Mouse (Mus musculus): Measurements from ENCODE around the gene Gm10471. TPM values are rescaled to one million over a fixed set of nuclear protein-coding genes. Genes with fewer than 3 reads are reported as not detected.
"Not testable (repeated sequence)": the region's sequence is repeated elsewhere in the genome, so short reads cannot be mapped to it uniquely, and the experiment has no call there.

Gm10471 gene
- polyA plus RNA-seq (2015; fragmentation: Nextera tagmentation; extraction: Ambion mirVana), result 0.05 TPM in 1 of 2 replicates, not detected in the other

GRCm38 (mm10) chr5:26089191-26089590 is at the start of gene Gm10471:
Gene Gm10471 (minus strand): TSS chr5:26089291.
- not testable (repeated sequence) for H3K9me3 ChIP-seq; H3K4me3 ChIP-seq; ATAC-seq (ENCODE audit: insufficient number of reproducible peaks, low FRiP score, low TSS enrichment, low read depth); H3K27me3 ChIP-seq; H3K36me3 ChIP-seq; H3K27ac ChIP-seq; H3K4me1 ChIP-seq; H3K4me2 ChIP-seq; H3K9ac ChIP-seq
- 68% methylated on average over 1 of the region's 1 CpGs for WGBS

GRCm38 (mm10) chr5:26121321-26121720 is 32.2 kb upstream of the Gm10471 start, which contains the start of gene Gm10220:
Gene Gm10220 (minus strand): TSS chr5:26121421.
- H3K36me3 ChIP-seq; H3K4me2 ChIP-seq; ATAC-seq (ENCODE audit: insufficient number of reproducible peaks, low FRiP score, low TSS enrichment, low read depth); H3K27me3 ChIP-seq; H3K9ac ChIP-seq; H3K4me3 ChIP-seq; H3K9me3 ChIP-seq; H3K27ac ChIP-seq; H3K4me1 ChIP-seq: not testable (repeated sequence)
- WGBS, result no CpG with 5 or more reads among the region's 3 CpGs

- not testable (repeated sequence) for H3K4me1 ChIP-seq; ATAC-seq (ENCODE audit: insufficient number of reproducible peaks, low FRiP score, low TSS enrichment, low read depth)
- WGBS, result no CpG with 5 or more reads among the region's 3 CpGs
Observed at GRCm38 (mm10) chr5:26105262-26105661, 16.2 kb upstream of the Gm10471 start, which contains the start of gene 5031410I06Rik. Gene 5031410I06Rik (minus strand): TSS chr5:26105362.

GRCm38 (mm10) chr5:26079023-26079422 is 10.1 kb downstream of the Gm10471 start:
- not testable (repeated sequence) for H3K27ac ChIP-seq; ATAC-seq (ENCODE audit: insufficient number of reproducible peaks, low FRiP score, low TSS enrichment, low read depth); H3K9ac ChIP-seq; H3K36me3 ChIP-seq; H3K27me3 ChIP-seq; H3K4me2 ChIP-seq; H3K9me3 ChIP-seq; H3K4me3 ChIP-seq; H3K4me1 ChIP-seq

More at GRCm38 (mm10) chr5:26105262-26105661, 16.2 kb upstream of the Gm10471 start, which contains the start of gene 5031410I06Rik:
- not testable (repeated sequence) for H3K4me2 ChIP-seq, H3K4me3 ChIP-seq, H3K9me3 ChIP-seq, H3K36me3 ChIP-seq, H3K9ac ChIP-seq, H3K27me3 ChIP-seq, H3K27ac ChIP-seq

GRCm38 (mm10) chr5:26070716-26071115 is 18.4 kb downstream of the Gm10471 start:
- no peak for ATAC-seq (ENCODE audit: insufficient number of reproducible peaks, low FRiP score, low TSS enrichment, low read depth)
- Histone ChIP-seq H3K4me2 (no peak overlapping the region), H3K9me3 (no peaks in the 10 kb centered on the region), H3K27ac (no peak overlapping the region), H3K27me3 (no peaks in the 10 kb centered on the region), H3K9ac (no peak overlapping the region), H3K36me3 (no peaks in the 10 kb centered on the region), H3K4me3 (no peak overlapping the region), H3K4me1 (no peaks in the 10 kb centered on the region)
- 91% methylated on average over 24 of the region's 24 CpGs for WGBS

GRCm38 (mm10) chr5:26058481-26058880 is 30.6 kb downstream of the Gm10471 start, which contains the start of gene Gm7347:
Gene Gm7347 (minus strand): TSS chr5:26058581.
- ATAC-seq (ENCODE audit: insufficient number of reproducible peaks, low FRiP score, low TSS enrichment, low read depth); H3K4me1 ChIP-seq; H3K27me3 ChIP-seq; H3K27ac ChIP-seq; H3K4me2 ChIP-seq; H3K9ac ChIP-seq; H3K4me3 ChIP-seq; H3K36me3 ChIP-seq; H3K9me3 ChIP-seq: not testable (repeated sequence)
- WGBS, result no CpG with 5 or more reads among the region's 2 CpGs

GRCm38 (mm10) chr5:26039458-26039857 is 49.6 kb downstream of the Gm10471 start, which contains the start of gene Speer4a:
Gene Speer4a (minus strand): TSS chr5:26039558.
- WGBS, result 78% methylated on average over 2 of the region's 2 CpGs
- not testable (repeated sequence) for ATAC-seq (ENCODE audit: insufficient number of reproducible peaks, low FRiP score, low TSS enrichment, low read depth); H3K4me3 ChIP-seq; H3K36me3 ChIP-seq; H3K9ac ChIP-seq; H3K27me3 ChIP-seq; H3K4me2 ChIP-seq; H3K4me1 ChIP-seq; H3K9me3 ChIP-seq; H3K27ac ChIP-seq

Other genes with a start within 250 kb of the Gm10471 start
- gene Gm21663, start 146.9 kb downstream of the Gm10471 start, polyA plus RNA-seq (2015; fragmentation: Nextera tagmentation; extraction: Ambion mirVana), result 0.19 TPM in 1 of 2 replicates, not detected in the other
- gene Gm21671, start 134.9 kb downstream of the Gm10471 start, polyA plus RNA-seq (2015; fragmentation: Nextera tagmentation; extraction: Ambion mirVana), result 0.10 TPM in 1 of 2 replicates, not detected in the other
- 0.14 TPM in 1 of 2 replicates, not detected in the other for gene Gm21680, start 116.6 kb downstream of the Gm10471 start, polyA plus RNA-seq (2015; fragmentation: Nextera tagmentation; extraction: Ambion mirVana)
- 0.12 TPM in 1 of 2 replicates, not detected in the other for gene Gm21698, start 100.6 kb downstream of the Gm10471 start, polyA plus RNA-seq (2015; fragmentation: Nextera tagmentation; extraction: Ambion mirVana)
- gene Gm1979, start 84.5 kb downstream of the Gm10471 start, polyA plus RNA-seq (2015; fragmentation: Nextera tagmentation; extraction: Ambion mirVana), result not detected in 2 replicates
- gene Gm5862, start 66.4 kb downstream of the Gm10471 start, polyA plus RNA-seq (2015; fragmentation: Nextera tagmentation; extraction: Ambion mirVana), result 0.09 TPM in 1 of 2 replicates, not detected in the other
- 0.14 TPM in 1 of 2 replicates, not detected in the other for gene Speer4a, start 49.7 kb downstream of the Gm10471 start, polyA plus RNA-seq (2015; fragmentation: Nextera tagmentation; extraction: Ambion mirVana)
- 0.19 TPM in 1 of 2 replicates, not detected in the other for gene Gm7347, start 30.7 kb downstream of the Gm10471 start, polyA plus RNA-seq (2015; fragmentation: Nextera tagmentation; extraction: Ambion mirVana)
- gene 5031410I06Rik, start 16.1 kb upstream of the Gm10471 start, polyA plus RNA-seq (2015; fragmentation: Nextera tagmentation; extraction: Ambion mirVana), result not detected in 2 replicates
- gene Gm10220, start 32.1 kb upstream of the Gm10471 start, polyA plus RNA-seq (2015; fragmentation: Nextera tagmentation; extraction: Ambion mirVana), result 0.14 TPM in 1 of 2 replicates, not detected in the other
- not detected in 2 replicates for gene Gm7361, start 168.4 kb upstream of the Gm10471 start, polyA plus RNA-seq (2015; fragmentation: Nextera tagmentation; extraction: Ambion mirVana)